Mouse (Mus musculus) kidney, postnatal 36 days (tissue): ENCODE measurements around the gene Kif21a.

Experiments
- DNase-seq, 2 experiments: peaks; one replicate each; pipeline ENCODE4 v3.0.0; 2021 to 2022; ENCODE audit warnings: mixed read lengths in 2 of 2

Gene Kif21a

GRCm38 (mm10) chr15:90935579-90935978 lies 114.2 kb downstream of the Kif21a start:
- peak in 1 of 2 experiments; percentile 23 for DNase-seq

- DNase-seq = no peak
Measured at GRCm38 (mm10) chr15:90931451-90931850, 118.3 kb downstream of the Kif21a start.

GRCm38 (mm10) chr15:90929043-90929442 lies 120.7 kb downstream of the Kif21a start:
- peak in 1 of 2 experiments; percentile 39 for DNase-seq

GRCm38 (mm10) chr15:90896480-90896879 lies 153.3 kb downstream of the Kif21a start:
- no peak for DNase-seq

GRCm38 (mm10) chr15:90887466-90887865 lies 162.3 kb downstream of the Kif21a start:
- DNase-seq = no peak
